Mouse (Mus musculus) embryonic facial prominence, embryonic 13.5 days (tissue): ENCODE results near the gene Mafk. TPM values are rescaled to one million over a fixed set of nuclear protein-coding genes. Genes with fewer than 3 reads are reported as not detected.

Experiments
- ATAC-seq: fragments of 200-750 bp; cut with Nextera tagmentation; 2 replicates; pipeline ENCODE4 v1.8.0; 2017; ENCODE audit warnings: low read depth; ENCODE audit not compliant: insufficient number of reproducible peaks, insufficient read depth, low FRiP score, low TSS enrichment
- H3K27ac ChIP-seq: fragments of 300-500 bp; sonication (generic); 2 replicates; pipeline ENCODE4 v1.5.1; 2015; ENCODE audit warnings: moderate library complexity, mild to moderate bottlenecking, inconsistent platforms
- H3K27me3 ChIP-seq: fragments of 300-500 bp; sonication (generic); 2 replicates; pipeline ENCODE4 v1.6.1; 2015; ENCODE audit warnings: mild to moderate bottlenecking, inconsistent platforms
- H3K36me3 ChIP-seq: fragments of 300-500 bp; sonication (generic); 2 replicates; pipeline ENCODE4 v1.6.1; 2015; ENCODE audit warnings: mild to moderate bottlenecking, inconsistent platforms
- H3K4me1 ChIP-seq: fragments of 300-500 bp; sonication (generic); 2 replicates; pipeline ENCODE4 v1.6.1; 2015; ENCODE audit warnings: inconsistent platforms
- H3K4me2 ChIP-seq: fragments of 300-500 bp; sonication (generic); 2 replicates; pipeline ENCODE4 v1.6.1; 2015; ENCODE audit warnings: moderate library complexity, mild to moderate bottlenecking, inconsistent platforms
- H3K4me3 ChIP-seq: fragments of 300-500 bp; sonication (generic); 2 replicates; pipeline ENCODE4 v1.5.1; 2015; ENCODE audit warnings: mild to moderate bottlenecking, inconsistent platforms
- H3K9ac ChIP-seq: fragments of 300-500 bp; sonication (generic); 2 replicates; pipeline ENCODE4 v1.6.1; 2015; ENCODE audit warnings: mild to moderate bottlenecking, inconsistent platforms
- H3K9me3 ChIP-seq: fragments of 300-500 bp; sonication (generic); 2 replicates; pipeline ENCODE4 v1.6.1; 2016; ENCODE audit warnings: inconsistent platforms
- WGBS: fragments of 180-500 bp; shearing (Covaris S2); methylation state at CpG from one replicate; pipeline ENCODE4 v1.1.7; 2015; ENCODE audit warnings: mixed read lengths; 5-methylcytosine and 5-hydroxymethylcytosine counted together
- polyA plus RNA-seq: library from polyadenylated mRNA; unstranded; fragments of >200 nt; fragmentation: Nextera tagmentation; extraction: Ambion mirVana; gene quantifications from 2 replicates; pipeline ENCODE4 v1.2.1, GENCODE M21; 2015

The Mafk gene
- polyA plus RNA-seq, 1 experiment from 2014 or later, result 8.7 TPM

DNA sequence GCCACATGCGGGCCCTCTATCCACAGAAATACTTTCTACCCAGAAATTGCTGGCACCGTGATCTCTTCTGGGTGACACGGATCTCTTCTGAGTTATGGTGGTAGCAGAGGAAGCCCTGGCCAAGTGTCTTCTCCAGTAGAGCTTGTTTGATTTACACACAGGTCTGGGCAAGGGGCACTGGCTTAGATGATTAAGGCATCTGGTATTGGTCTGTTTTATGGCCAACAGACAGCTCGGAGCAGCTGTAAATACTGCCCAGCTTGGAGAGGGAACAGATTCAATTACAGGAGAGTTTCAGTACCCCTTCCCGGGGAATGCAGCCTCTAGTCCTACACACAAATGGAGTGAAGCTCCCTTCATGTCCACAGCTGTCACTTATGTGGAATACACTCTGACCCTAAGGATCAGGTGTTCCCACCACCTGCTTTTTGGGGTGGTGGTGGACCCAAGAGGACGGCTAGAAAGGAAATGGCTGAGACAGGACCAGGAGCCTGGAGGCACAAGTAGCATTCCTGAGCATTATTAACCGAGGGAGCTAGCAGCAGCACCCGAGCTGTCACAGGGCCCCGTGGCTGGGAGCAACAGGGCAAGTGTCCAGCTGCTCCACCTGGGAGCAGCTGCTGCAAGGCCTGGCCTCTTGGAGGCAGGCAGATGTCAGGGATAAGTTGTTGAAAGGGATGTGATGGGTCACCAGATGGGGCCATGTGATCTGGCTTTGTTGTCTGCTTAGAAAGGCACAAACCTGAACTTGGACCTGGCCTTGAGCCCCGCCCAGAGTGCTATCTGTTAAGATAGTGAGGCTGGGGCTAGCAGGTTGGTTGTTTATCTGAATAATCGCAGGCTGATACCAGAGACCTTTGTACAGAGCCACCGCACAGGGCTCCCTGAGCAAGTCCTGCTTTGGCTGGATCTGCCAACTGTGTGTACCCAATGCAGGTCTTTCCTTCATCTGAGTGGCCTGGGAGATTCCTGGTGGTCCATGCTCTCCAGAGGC lies 30.4 kb downstream of the Mafk start:
- Histone ChIP-seq H3K27ac (no peak overlapping the region), H3K4me1 (peaks cover 12% of the 10 kb centered on the region), H3K36me3 (peaks cover 28% of the 10 kb centered on the region), H3K27me3 (no peaks in the 10 kb centered on the region), H3K9ac (no peak overlapping the region), H3K4me2 (no peak overlapping the region), H3K9me3 (no peaks in the 10 kb centered on the region), H3K4me3 (no peak overlapping the region)
- WGBS, result 69% methylated on average over 12 of the region's 12 CpGs
- no peak for ATAC-seq

DNA sequence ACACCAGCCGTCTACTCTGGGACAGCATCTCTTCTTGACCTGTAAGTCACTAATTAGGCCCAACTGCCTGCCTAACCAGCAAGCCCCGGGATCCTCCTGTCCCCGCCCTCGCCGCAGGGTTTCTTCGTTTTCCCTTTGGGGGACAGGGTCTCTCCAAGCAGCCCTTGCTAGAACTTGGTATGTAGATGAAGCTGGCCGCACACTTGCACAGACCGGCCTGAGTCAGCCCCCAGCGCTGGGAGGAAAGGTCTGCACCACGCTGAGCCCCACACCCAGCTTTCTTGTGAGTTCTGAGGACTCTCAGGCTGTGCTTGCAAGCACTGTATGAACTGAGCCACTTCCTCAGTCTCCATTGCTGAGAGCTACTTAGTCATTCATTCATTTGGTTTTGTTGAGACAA lies 33.2 kb downstream of the Mafk start:
- Histone ChIP-seq H3K27ac (no peak overlapping the region), H3K36me3 (peaks cover 28% of the 10 kb centered on the region), H3K27me3 (no peaks in the 10 kb centered on the region), H3K4me1 (peaks cover 12% of the 10 kb centered on the region), H3K4me3 (no peak overlapping the region), H3K4me2 (no peak overlapping the region), H3K9ac (no peak overlapping the region), H3K9me3 (no peaks in the 10 kb centered on the region)
- ATAC-seq, result no peak
- WGBS, result 90% methylated on average over 10 of the region's 10 CpGs

GRCm38 (mm10) chr5:139825947-139826346 lies 34.6 kb downstream of the Mafk start:
- 44% methylated on average over 11 of the region's 11 CpGs for WGBS
- Histone ChIP-seq H3K4me2 (peak overlapping the region; percentile 97), H3K4me1 (peaks cover 12% of the 10 kb centered on the region), H3K27ac (peak overlapping the region; percentile 84; the same call in 1 of the 2 replicates), H3K36me3 (peaks cover 28% of the 10 kb centered on the region), H3K9ac (peak overlapping the region; percentile 87), H3K9me3 (no peaks in the 10 kb centered on the region), H3K27me3 (no peaks in the 10 kb centered on the region), H3K4me3 (peak overlapping the region; percentile 87)
- ATAC-seq, result no peak

- ATAC-seq, result peak; percentile 68
- Histone ChIP-seq H3K9me3 (no peaks in the 10 kb centered on the region), H3K9ac (peak within 1 kb of the TSS; percentile 87), H3K4me3 (peak within 1 kb of the TSS; percentile 87), H3K4me2 (peak within 1 kb of the TSS; percentile 97), H3K27ac (peak within 1 kb of the TSS; percentile 84), H3K36me3 (peaks cover 24% of the 10 kb centered on the region), H3K4me1 (peaks cover 12% of the 10 kb centered on the region), H3K27me3 (no peaks in the 10 kb centered on the region)
- WGBS, result under 1% methylated on average over 43 of the region's 43 CpGs
Observed at GRCm38 (mm10) chr5:139826357-139827055, 35.2 kb downstream of the Mafk start, which contains the start of the genes Gm26938 and Psmg3. Gm26938 (minus strand) TSS chr5:139826407. Psmg3 (minus strand) TSS chr5:139826885.

DNA sequence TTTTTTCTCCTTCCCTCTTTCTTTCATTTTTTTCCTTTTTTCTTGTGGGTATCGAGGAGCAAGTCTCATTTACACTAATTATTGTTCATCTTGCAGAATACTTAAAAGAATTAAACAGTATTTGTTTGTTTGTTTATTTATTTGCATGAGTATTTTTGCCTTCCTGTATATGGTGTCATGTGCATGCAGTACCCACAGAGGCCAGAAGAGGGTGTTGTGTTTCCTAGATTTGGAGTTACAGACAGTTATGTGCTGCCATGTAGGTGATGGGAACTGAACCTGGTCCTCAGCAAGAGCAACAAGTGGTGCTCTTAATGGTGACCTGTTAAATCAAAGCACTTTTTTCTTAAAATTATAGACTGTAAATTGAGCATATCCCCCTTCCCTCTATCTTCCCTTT lies 36.3 kb downstream of the Mafk start:
- peaks cover 13% of the 10 kb centered on the region for H3K36me3 ChIP-seq
- 82% methylated on average over 1 of the region's 1 CpGs for WGBS
- no peaks in the 10 kb centered on the region for H3K27me3 ChIP-seq
- H3K27ac ChIP-seq, result no peak overlapping the region
- H3K9ac ChIP-seq, result no peak overlapping the region
- H3K4me1 ChIP-seq, result peaks cover 12% of the 10 kb centered on the region
- no peak for ATAC-seq
- no peaks in the 10 kb centered on the region for H3K9me3 ChIP-seq
- H3K4me3 ChIP-seq, result no peak overlapping the region
- H3K4me2 ChIP-seq, result no peak overlapping the region

- H3K4me3 ChIP-seq, result no peak overlapping the region
- no peaks in the 10 kb centered on the region for H3K9me3 ChIP-seq
- no peak overlapping the region for H3K27ac ChIP-seq
- ATAC-seq, result no peak
- H3K4me2 ChIP-seq, result no peak overlapping the region
- H3K27me3 ChIP-seq, result no peaks in the 10 kb centered on the region
- H3K36me3 ChIP-seq, result no peaks in the 10 kb centered on the region
- 77% methylated on average over 13 of the region's 13 CpGs for WGBS
- H3K4me1 ChIP-seq, result peaks cover 12% of the 10 kb centered on the region
- no peak overlapping the region for H3K9ac ChIP-seq
Observed at GRCm38 (mm10) chr5:139829384-139829783, 38.1 kb downstream of the Mafk start.

GRCm38 (mm10) chr5:139830734-139831133 lies 39.4 kb downstream of the Mafk start:
- Histone ChIP-seq H3K4me2 (no peak overlapping the region), H3K9me3 (no peaks in the 10 kb centered on the region), H3K36me3 (no peaks in the 10 kb centered on the region), H3K9ac (no peak overlapping the region), H3K4me3 (no peak overlapping the region), H3K27ac (no peak overlapping the region), H3K27me3 (no peaks in the 10 kb centered on the region), H3K4me1 (peaks cover 5% of the 10 kb centered on the region)
- 89% methylated on average over 3 of the region's 3 CpGs for WGBS
- no peak for ATAC-seq

GRCm38 (mm10) chr5:139832125-139832524 lies 40.8 kb downstream of the Mafk start:
- 73% methylated on average over 7 of the region's 7 CpGs for WGBS
- no peaks in the 10 kb centered on the region for H3K36me3 ChIP-seq

GRCm38 (mm10) chr5:139835706-139836105 lies 44.4 kb downstream of the Mafk start:
- H3K36me3 ChIP-seq, result no peaks in the 10 kb centered on the region
- no peaks in the 10 kb centered on the region for H3K27me3 ChIP-seq
- no peaks in the 10 kb centered on the region for H3K9me3 ChIP-seq
- ATAC-seq, result no peak
- H3K27ac ChIP-seq, result no peak overlapping the region
- WGBS, result 85% methylated on average over 7 of the region's 7 CpGs
- H3K4me2 ChIP-seq, result no peak overlapping the region
- no peak overlapping the region for H3K9ac ChIP-seq
- H3K4me3 ChIP-seq, result no peak overlapping the region
- no peaks in the 10 kb centered on the region for H3K4me1 ChIP-seq

More at GRCm38 (mm10) chr5:139832125-139832524, 40.8 kb downstream of the Mafk start:
- Histone ChIP-seq H3K9me3 (no peaks in the 10 kb centered on the region), H3K27me3 (no peaks in the 10 kb centered on the region), H3K4me2 (no peak overlapping the region), H3K9ac (no peak overlapping the region), H3K4me3 (no peak overlapping the region), H3K4me1 (no peaks in the 10 kb centered on the region), H3K27ac (no peak overlapping the region)
- ATAC-seq, result no peak

DNA sequence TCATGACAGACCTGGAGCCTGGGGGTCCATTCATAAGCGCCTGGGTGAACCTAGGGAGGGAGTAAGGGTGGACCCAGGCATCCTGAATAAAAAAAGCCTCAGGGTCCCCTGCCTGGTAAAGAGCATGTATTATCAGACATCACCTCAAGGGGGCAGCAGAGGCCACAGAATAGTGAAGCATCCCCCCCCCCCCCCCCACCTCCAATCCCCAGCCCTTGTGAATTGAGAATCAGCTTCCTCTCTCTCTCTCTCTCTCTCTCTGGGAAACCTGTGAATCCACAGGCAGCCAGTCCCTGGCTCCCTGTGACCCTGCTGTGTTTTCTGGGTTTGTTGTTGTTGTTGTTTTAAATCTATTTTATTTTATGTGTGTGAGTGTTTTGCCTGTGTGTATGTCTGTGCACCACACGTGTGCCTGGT lies 47.2 kb downstream of the Mafk start:
- H3K4me2 ChIP-seq, result no peak overlapping the region
- H3K9ac ChIP-seq, result no peak overlapping the region
- H3K4me1 ChIP-seq, result no peaks in the 10 kb centered on the region
- H3K27ac ChIP-seq, result no peak overlapping the region
- H3K4me3 ChIP-seq, result no peak overlapping the region
- peak; percentile 34; the same call in 1 of the 2 replicates for ATAC-seq
- no peaks in the 10 kb centered on the region for H3K9me3 ChIP-seq
- H3K36me3 ChIP-seq, result no peaks in the 10 kb centered on the region
- H3K27me3 ChIP-seq, result no peaks in the 10 kb centered on the region
- 20% methylated on average over 2 of the region's 2 CpGs for WGBS

DNA sequence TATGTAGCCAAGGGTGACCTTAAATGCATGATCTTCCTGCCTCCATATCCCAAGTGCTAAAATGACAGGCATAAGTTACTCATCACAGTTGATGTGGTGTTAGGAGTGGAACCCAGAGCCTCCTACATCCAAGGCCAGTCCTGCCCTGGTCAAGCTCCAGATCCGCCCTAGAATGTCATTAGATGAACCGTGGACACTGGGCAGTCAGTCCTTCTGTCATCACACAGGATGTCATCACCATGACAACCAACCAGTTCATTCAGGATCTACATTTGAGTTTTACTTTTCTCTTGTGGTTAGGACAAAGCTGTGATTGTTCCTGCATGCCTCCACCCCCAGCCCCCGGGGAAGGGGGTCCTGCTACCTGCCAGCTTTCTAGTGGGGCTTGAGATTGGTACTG lies 47.8 kb downstream of the Mafk start:
- Histone ChIP-seq H3K4me2 (no peak overlapping the region), H3K4me1 (no peaks in the 10 kb centered on the region), H3K4me3 (no peak overlapping the region), H3K36me3 (no peaks in the 10 kb centered on the region), H3K9me3 (no peaks in the 10 kb centered on the region), H3K27me3 (no peaks in the 10 kb centered on the region), H3K9ac (no peak overlapping the region), H3K27ac (no peak overlapping the region)
- ATAC-seq, result no peak
- WGBS, result 14% methylated on average over 3 of the region's 3 CpGs
